In genomic region chr6:143228696-143229095, GRCm38 (mm10) we compare ENCODE assay signal across 14 mouse cellular contexts.
DNase-seq lines count a peak whose midpoint lies in the region.
"Had no signal": no experiment of that assay in that cellular context is flagged by ENCODE, and none has a peak within 500 bp of the region (broad histone marks: within the 10 kb centered on the region; RNA-seq: fewer than 3 reads in every experiment).

No protein-coding gene starts in this region.

- peak; percentile 24 for DNase-seq in adrenal gland, postnatal 10 days
- DNase-seq in adrenal gland, adult 18-20 months (ENCODE audit: low spot score in 2 of 2), result no peak
- peak; percentile 40 for DNase-seq in adrenal gland, postnatal 14 days
- peak; percentile 28 for DNase-seq in adrenal gland, postnatal 25 days
- no peak for DNase-seq in heart, postnatal 14 days
- no peak for DNase-seq in gastrocnemius, postnatal 14 days
- DNase-seq: cerebellum, adult 11 months; cerebellum, adult 2 months; gastrocnemius, adult 2 months; gastrocnemius, postnatal 25 days; heart, adult 18-20 months; heart, postnatal 10 days; heart, postnatal 4 days; kidney, adult 18-20 months had no signal

- intact Hi-C loops in heart, postnatal 14 days (cut with DNase I), result no loop called here
- intact Hi-C loops in gastrocnemius, postnatal 14 days (cut with DNase I; ENCODE audit: low total_unique reads), result no loop called here

Comparison
In these comparisons a context has a peak if more than half of its experiments do, and no peak if none do; other contexts are left out.
1. DNase-seq: peak in adrenal gland, postnatal 10 days (single experiment), adrenal gland, postnatal 14 days (single experiment) and adrenal gland, postnatal 25 days (single experiment); none in adrenal gland, adult 18-20 months (0 of 2), heart, postnatal 14 days (0 of 2) and gastrocnemius, postnatal 14 days (single experiment).